Mouse (Mus musculus) stomach, postnatal 0 days (tissue): ENCODE measurements around the gene Foxa3.

ENCODE experiments used
- CTCF ChIP-seq: IDR thresholded peaks from 2 replicates; pipeline ENCODE4 v1.5.1; 2016; ENCODE audit warnings: antibody characterized with exemption, low read depth, mild to moderate bottlenecking, moderate library complexity
- EP300 ChIP-seq: optimal IDR thresholded peaks from 2 replicates; pipeline ENCODE3; 2016; ENCODE audit warnings: antibody characterized with exemption

DNA sequence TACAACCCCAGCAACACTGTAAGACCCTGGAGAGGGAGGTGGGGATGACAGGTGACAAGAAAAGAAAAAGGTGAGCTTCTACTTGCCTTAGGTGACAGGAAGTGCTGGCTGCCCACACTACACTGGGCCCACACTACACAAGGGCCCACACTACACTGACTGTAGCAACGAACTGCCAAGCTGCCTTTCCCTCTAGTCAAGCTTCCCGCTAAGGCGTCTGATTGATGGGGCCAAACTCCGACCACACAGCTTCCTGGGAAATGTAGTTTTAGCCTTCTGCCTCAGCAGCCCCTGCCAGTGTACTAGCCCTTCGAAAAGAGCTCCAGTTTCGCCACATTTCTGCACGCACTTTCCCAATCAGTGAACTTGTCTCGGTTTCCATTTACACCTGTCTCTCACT, 55.7 kb downstream of the Foxa3 start:
- no peak for TF ChIP-seq CTCF
- no peak for TF ChIP-seq EP300
